Mouse (Mus musculus) layer of hippocampus, adult 9-11 months (tissue): Measurements from ENCODE around the gene Pbrm1.

Experiments
- DNase-seq: peaks from one replicate; pipeline ENCODE4 v3.0.0; 2022

The Pbrm1 gene

GRCm38 (mm10) chr14:31169508-31169907 lies 150.6 kb downstream of the Pbrm1 start:
- DNase-seq, result no peak

GRCm38 (mm10) chr14:31170963-31171362 lies 152.0 kb downstream of the Pbrm1 start:
- DNase-seq, result no peak
